Mouse (Mus musculus) heart, postnatal 0 days (tissue): Measurements from ENCODE around the gene Rad9b.

Source experiments
- CTCF ChIP-seq: IDR thresholded peaks from 2 replicates; pipeline ENCODE4 v1.5.1; 2016; ENCODE audit warnings: antibody characterized with exemption, control low read depth, low read depth
- EP300 ChIP-seq: IDR thresholded peaks from 2 replicates; pipeline ENCODE4 v1.6.1; 2016; ENCODE audit warnings: antibody characterized with exemption, low read depth

DNA sequence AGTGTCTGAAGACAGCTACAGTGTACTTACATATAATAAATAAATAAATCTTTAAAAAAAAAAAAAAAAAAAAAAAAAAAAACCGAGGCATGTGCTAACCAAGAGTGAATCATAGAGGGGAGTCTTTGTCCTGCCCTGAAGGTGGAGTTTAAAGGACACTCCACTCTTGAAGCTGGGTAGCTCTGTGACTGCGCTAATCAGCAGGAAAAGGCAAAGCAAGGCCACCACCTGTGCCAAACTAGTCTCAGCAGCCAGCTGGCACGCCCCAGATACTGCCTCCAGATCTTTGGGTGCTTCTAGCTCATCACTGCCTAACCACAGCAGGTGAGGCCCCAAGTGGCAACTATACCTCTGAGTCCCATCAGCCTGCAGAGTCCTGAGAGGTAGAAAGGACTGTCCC, 19.4 kb downstream of the Rad9b start:
- no peak for TF ChIP-seq CTCF
- TF ChIP-seq EP300 = no peak
